Mouse (Mus musculus) intestine, postnatal 0 days (tissue): Measurements from ENCODE around the gene Hras. TPM values are rescaled to one million over a fixed set of nuclear protein-coding genes. Genes with fewer than 3 reads are reported as not detected.

ENCODE experiments used
- ATAC-seq: fragments of 200-750 bp; cut with Nextera tagmentation; 2 replicates; pipeline ENCODE4 v1.8.0; 2017; ENCODE audit warnings: mild to moderate bottlenecking, moderate TSS enrichment, moderate library complexity
- H3K27ac ChIP-seq: fragments of 300-500 bp; sonication (generic); 2 replicates; pipeline ENCODE4 v1.5.1; 2014; ENCODE audit warnings: mild to moderate bottlenecking, low read depth, low read length, moderate library complexity
- H3K27me3 ChIP-seq: fragments of 300-500 bp; sonication (generic); replicated peaks from 2 replicates; pipeline ENCODE4 v1.6.1; 2014; ENCODE audit warnings: low read length, mixed read lengths; ENCODE audit not compliant: control insufficient read depth, insufficient read depth
- H3K36me3 ChIP-seq: fragments of 300-500 bp; sonication (generic); 2 replicates; pipeline ENCODE4 v1.6.1; 2014; ENCODE audit warnings: mild to moderate bottlenecking, moderate library complexity; ENCODE audit not compliant: control insufficient read depth, insufficient read depth
- H3K4me1 ChIP-seq: fragments of 300-500 bp; sonication (generic); replicated peaks from 2 replicates; pipeline ENCODE4 v1.6.1; 2014; ENCODE audit warnings: antibody characterized with exemption, low read length, mixed read lengths; ENCODE audit not compliant: control insufficient read depth, insufficient read depth
- H3K4me2 ChIP-seq: fragments of 300-500 bp; sonication (generic); replicated peaks from 2 replicates; pipeline ENCODE4 v1.6.1; 2014; ENCODE audit warnings: low read depth, mild to moderate bottlenecking, moderate library complexity
- H3K4me3 ChIP-seq: fragments of 300-500 bp; sonication (generic); 2 replicates; pipeline ENCODE4 v1.5.1; 2014; ENCODE audit warnings: low read depth, low read length
- H3K9ac ChIP-seq: fragments of 300-500 bp; sonication (generic); 2 replicates; pipeline ENCODE4 v1.6.1; 2014; ENCODE audit warnings: mild to moderate bottlenecking, low read depth, low read length
- H3K9me3 ChIP-seq: fragments of 300-500 bp; sonication (generic); 2 replicates; pipeline ENCODE4 v1.6.1; 2016; ENCODE audit warnings: mixed run types; ENCODE audit not compliant: control insufficient read depth
- CTCF ChIP-seq: sonication (generic); IDR thresholded peaks from 2 replicates; pipeline ENCODE4 v1.5.1; 2016; ENCODE audit warnings: low read depth, mild to moderate bottlenecking, control low read depth, antibody characterized with exemption, moderate library complexity
- WGBS: fragments of 180-500 bp; shearing (Covaris S2); extraction: QIAGEN DNeasy Blood & Tissue Kit; methylation state at CpG from one replicate; pipeline ENCODE4 v1.1.7; 2014; 5-methylcytosine and 5-hydroxymethylcytosine counted together
- polyA plus RNA-seq: library from polyadenylated mRNA; unstranded; fragments of >200 nt; fragmentation: Nextera tagmentation; extraction: Ambion mirVana; gene quantifications from 2 replicates; pipeline ENCODE4 v1.2.1, GENCODE M21; 2015

Gene Hras
- polyA plus RNA-seq, 1 experiment from 2014 or later, result 72.3 TPM

- H3K36me3 ChIP-seq, result no peaks in the 10 kb centered on the region
- peak; percentile 97 for TF ChIP-seq CTCF
- 0 out of 2 replicates have a peak, but pooled peaks cover 4% of the 10 kb centered on the region for H3K4me1 ChIP-seq
- ATAC-seq, result no peak
- H3K27me3 ChIP-seq, result no peaks in the 10 kb centered on the region
- H3K9ac ChIP-seq, result no peak overlapping the region
- no peak overlapping the region for H3K27ac ChIP-seq
- no peaks in the 10 kb centered on the region for H3K9me3 ChIP-seq
- no peak overlapping the region for H3K4me2 ChIP-seq
- no peak overlapping the region for H3K4me3 ChIP-seq
- WGBS, result under 1% methylated on average over 8 of the region's 8 CpGs
Observed at GRCm38 (mm10) chr7:141176173-141176572, 17.6 kb downstream of the Hras start.

DNA sequence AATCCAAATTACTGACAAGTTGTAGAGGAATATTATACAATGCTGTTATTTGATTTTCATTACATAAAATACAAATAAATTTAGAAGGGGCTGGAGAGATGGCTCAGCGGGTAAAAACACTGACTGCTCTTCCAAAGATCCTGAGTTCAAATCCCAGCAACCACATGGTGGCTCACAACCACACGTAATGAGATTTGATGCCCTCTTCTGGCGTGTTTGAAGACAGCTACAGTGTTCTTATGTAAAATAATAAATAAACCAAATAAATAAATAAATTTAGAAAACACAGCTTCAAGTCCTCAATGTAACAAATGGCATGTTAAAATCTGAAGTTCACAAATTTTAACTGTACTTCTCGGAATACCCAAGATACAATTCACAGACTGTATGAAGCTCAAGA lies 18.7 kb downstream of the Hras start:
- TF ChIP-seq CTCF, result peak; percentile 28; the same call in 1 of the 2 replicates
- WGBS, result 90% methylated on average over 4 of the region's 4 CpGs

DNA sequence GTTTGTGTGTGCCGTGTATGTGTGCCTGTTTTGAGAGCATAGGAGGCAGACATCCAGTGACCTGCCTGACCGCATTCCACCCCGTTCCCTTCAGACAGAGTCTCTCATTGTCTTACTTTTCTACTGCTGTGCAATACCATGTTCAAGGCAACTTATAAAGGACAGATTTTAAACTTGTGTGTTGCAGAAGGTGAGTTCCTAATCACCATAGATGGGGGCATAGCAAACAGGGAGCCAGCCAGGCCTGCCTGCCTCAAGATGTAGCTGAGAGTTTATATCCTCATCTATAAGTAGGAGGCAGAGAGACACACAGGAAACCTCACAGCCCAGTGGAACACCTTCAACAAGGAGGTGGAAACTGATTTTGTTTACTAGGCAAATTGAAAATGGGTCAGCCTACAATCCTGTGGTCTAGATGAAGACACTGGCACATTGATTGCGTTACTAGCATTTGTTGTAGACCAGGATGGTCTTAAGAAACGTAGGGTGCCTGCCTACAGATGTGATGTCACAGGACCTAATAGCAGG lies 20.4 kb downstream of the Hras start:
- 73% methylated on average over 5 of the region's 5 CpGs for WGBS
- ATAC-seq, result no peak
- peak overlapping the region; percentile 88 for H3K4me2 ChIP-seq

More for the DNA sequence above, 18.7 kb downstream of the Hras start:
- H3K27ac ChIP-seq, result no peak overlapping the region
- H3K9ac ChIP-seq, result no peak overlapping the region
- H3K4me2 ChIP-seq, result no peak overlapping the region
- no peak overlapping the region for H3K4me3 ChIP-seq
- H3K27me3 ChIP-seq, result no peaks in the 10 kb centered on the region
- H3K9me3 ChIP-seq, result no peaks in the 10 kb centered on the region
- no peaks in the 10 kb centered on the region for H3K36me3 ChIP-seq
- no peak for ATAC-seq
- H3K4me1 ChIP-seq, result 0 out of 2 replicates have a peak, but pooled peaks cover 6% of the 10 kb centered on the region

DNA sequence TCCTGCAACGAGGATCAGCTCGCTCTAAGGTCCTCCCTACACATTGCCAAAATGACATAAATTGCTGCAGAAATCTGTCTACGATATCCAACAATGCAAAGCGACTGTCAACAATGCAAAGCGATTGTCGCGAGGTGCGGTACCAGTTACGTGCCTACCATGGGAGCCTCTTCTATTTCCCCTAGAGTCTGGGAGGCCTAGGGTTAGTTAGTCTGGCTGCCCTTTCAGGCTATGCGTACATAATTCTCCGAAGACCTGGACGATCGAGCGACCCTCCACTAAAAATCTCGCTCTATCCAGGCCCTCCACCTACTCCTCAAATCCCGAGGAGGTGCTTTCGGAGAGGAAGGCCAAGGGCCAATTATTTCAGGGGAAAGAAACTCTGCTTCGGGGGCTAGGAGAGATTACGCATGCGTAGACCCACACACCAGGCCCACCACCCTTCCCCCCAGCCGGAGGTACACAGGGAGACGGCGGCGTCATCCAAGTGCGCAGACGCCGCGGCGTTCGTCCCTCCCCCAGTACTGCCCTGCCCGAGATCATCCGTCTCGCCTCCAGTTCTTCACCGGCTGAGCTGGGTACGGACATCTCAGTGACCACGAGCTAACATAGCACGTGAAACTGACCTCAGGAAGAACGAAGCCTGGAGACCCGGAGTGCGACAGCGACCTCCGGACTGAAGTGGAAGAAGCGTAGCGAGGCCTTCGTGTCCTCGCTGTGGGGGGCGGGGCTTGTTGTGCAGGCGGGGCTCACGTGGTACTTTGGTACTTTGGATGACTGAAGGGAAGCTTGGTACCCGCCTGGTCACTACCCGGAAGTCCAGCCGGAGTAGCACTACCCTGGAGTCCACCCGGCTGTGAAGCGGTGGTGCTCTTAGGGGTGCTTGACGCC lies 21.4 kb downstream of the Hras start, which contains the start of gene Rnh1:
TSS of gene Rnh1 (minus strand) at position 742 of the 891 bp plus-strand sequence.
- H3K9me3 ChIP-seq, result no peaks in the 10 kb centered on the region
- TF ChIP-seq CTCF, result 0 out of 2 replicates have a peak, but pooled peaks have one; percentile 19
- H3K4me3 ChIP-seq, result peak within 1 kb of the TSS; percentile 53
- WGBS, result 2% methylated on average over 55 of the region's 55 CpGs
- H3K36me3 ChIP-seq, result no peaks in the 10 kb centered on the region
- peak within 1 kb of the TSS; percentile 87 for H3K27ac ChIP-seq
- ATAC-seq, result peak; percentile 88
- H3K4me1 ChIP-seq, result peaks cover 12% of the 10 kb centered on the region
- peak within 1 kb of the TSS; percentile 64 for H3K9ac ChIP-seq
- H3K4me2 ChIP-seq, result peak within 1 kb of the TSS; percentile 88
- H3K27me3 ChIP-seq, result no peaks in the 10 kb centered on the region

More for the DNA sequence above, 20.4 kb downstream of the Hras start:
- H3K4me1 ChIP-seq, result 0 out of 2 replicates have a peak, but pooled peaks cover 6% of the 10 kb centered on the region
- TF ChIP-seq CTCF, result no peak
- no peaks in the 10 kb centered on the region for H3K27me3 ChIP-seq
- peak overlapping the region; percentile 64 for H3K9ac ChIP-seq
- H3K9me3 ChIP-seq, result no peaks in the 10 kb centered on the region
- H3K4me3 ChIP-seq, result peak overlapping the region; percentile 53; the same call in 1 of the 2 replicates
- peak overlapping the region; percentile 87; the same call in 1 of the 2 replicates for H3K27ac ChIP-seq
- H3K36me3 ChIP-seq, result no peaks in the 10 kb centered on the region

DNA sequence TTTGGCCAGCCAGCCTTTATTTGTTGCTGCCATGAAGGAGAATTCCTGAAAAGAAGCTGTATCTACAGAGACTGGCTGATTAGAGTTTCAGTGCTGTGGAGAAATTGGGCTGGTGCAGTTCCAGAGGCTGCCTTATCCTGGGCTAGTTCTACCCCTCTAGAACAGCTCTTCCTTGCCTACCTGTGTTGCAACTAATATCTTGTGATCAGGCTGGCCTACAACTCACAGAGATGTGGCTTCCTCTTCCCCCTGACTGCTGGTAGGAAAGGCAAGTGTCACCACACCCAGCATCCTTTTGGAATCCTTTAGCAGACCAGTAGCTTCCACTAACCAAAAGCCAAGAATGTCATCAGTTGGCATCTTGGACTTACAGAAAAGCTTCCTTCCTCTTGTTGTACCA lies 23.9 kb downstream of the Hras start:
- no peaks in the 10 kb centered on the region for H3K9me3 ChIP-seq
- no peak overlapping the region for H3K27ac ChIP-seq
- no peak overlapping the region for H3K9ac ChIP-seq
- H3K4me2 ChIP-seq, result no peak overlapping the region
- no peak overlapping the region for H3K4me3 ChIP-seq
- H3K27me3 ChIP-seq, result no peaks in the 10 kb centered on the region
- H3K4me1 ChIP-seq, result peaks cover 12% of the 10 kb centered on the region
- no peak for ATAC-seq
- peaks cover 10% of the 10 kb centered on the region for H3K36me3 ChIP-seq
- TF ChIP-seq CTCF, result no peak

GRCm38 (mm10) chr7:141169300-141169699 lies 24.5 kb downstream of the Hras start:
- Histone ChIP-seq H3K4me3 (no peak overlapping the region), H3K9ac (no peak overlapping the region), H3K27ac (no peak overlapping the region; the same call in 1 of the 2 replicates), H3K9me3 (no peaks in the 10 kb centered on the region), H3K4me1 (peaks cover 12% of the 10 kb centered on the region), H3K36me3 (peaks cover 15% of the 10 kb centered on the region), H3K4me2 (0 out of 2 replicates have a peak overlapping the region, but pooled peaks have one; percentile 76), H3K27me3 (no peaks in the 10 kb centered on the region)
- TF ChIP-seq CTCF, result no peak
- 43% methylated on average over 1 of the region's 1 CpGs for WGBS
- no peak for ATAC-seq
